Mouse (Mus musculus) ovary, postnatal 14 days (tissue): ENCODE results near the gene Anxa11.
"Not testable (repeated sequence)": the region's sequence is repeated elsewhere in the genome, so short reads cannot be mapped to it uniquely, and the experiment has no call there.

ENCODE experiments used
- DNase-seq: peaks from one replicate; pipeline ENCODE4 v3.0.0; 2022; ENCODE audit warnings: low spot score

The Anxa11 gene

GRCm38 (mm10) chr14:25841579-25841978, 377 bp upstream of the Anxa11 start:
- no peak for DNase-seq

- no peak for DNase-seq
Measured at GRCm38 (mm10) chr14:25842688-25843003, 690 bp downstream of the Anxa11 start.

DNA sequence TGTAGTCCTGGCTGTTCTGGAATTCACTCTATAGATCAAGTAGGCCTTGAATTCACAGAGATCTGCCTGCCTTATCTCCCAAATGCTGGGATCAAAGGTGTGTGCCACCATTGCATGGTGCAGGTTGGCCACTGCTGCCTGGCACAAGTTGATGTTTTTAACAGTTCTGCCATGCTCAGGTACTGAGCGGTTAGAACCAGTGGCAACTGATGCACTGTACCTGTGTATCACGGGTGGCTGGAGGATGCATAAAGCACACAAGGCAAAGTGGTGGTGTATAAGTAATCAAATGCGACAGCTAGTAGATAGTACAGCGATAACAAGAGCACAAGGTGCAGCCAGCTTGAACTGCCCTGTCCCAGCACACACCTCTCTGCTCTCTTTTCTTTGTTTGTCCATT, 2.4 kb downstream of the Anxa11 start:
- DNase-seq = no peak

- DNase-seq = no peak
Measured at GRCm38 (mm10) chr14:25845832-25846383, 4.0 kb downstream of the Anxa11 start.

- no peak for DNase-seq
Measured at GRCm38 (mm10) chr14:25846516-25846915, 4.6 kb downstream of the Anxa11 start.

DNA sequence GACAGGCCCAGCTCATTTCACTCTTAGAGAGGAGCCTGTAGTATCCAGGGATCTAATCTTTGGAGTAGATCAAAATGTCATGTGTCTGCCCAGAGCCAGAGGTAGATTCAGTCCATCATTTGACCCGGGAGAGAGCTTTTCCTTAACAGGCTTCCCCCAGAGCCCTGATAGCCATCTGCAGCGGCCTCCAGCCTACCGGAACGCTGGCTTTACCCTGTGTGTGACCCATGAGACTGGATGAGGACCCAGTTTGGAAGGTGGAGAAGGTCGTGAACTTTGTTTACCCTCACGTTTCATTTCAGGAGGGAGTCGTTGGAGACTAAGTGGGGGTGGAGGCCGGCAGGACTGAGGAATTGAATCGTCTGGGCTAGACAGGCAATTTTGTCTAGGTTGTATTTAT, 5.7 kb downstream of the Anxa11 start:
- DNase-seq = no peak

- no peak for DNase-seq
Measured at GRCm38 (mm10) chr14:25848237-25848636, 6.3 kb downstream of the Anxa11 start.

DNA sequence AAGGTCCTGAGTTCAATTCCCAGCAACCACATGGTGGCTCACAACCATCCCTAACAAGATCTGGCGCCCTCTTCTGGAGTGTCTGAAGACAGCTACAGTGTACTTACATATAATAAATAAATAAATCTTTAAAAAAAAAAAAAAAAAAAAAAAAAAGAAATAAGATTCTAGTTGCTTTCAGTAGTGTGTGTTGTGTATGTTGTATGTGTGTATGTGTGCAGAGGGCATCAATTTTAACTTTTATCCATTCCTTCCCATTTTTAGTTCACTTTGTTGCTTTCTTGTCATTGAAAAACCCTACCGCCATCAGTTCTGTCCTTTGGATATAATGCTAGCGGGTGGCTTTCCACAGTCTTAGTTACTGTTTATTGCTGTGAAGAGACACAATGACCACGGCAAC, 6.8 kb downstream of the Anxa11 start:
- not testable (repeated sequence) for DNase-seq

DNA sequence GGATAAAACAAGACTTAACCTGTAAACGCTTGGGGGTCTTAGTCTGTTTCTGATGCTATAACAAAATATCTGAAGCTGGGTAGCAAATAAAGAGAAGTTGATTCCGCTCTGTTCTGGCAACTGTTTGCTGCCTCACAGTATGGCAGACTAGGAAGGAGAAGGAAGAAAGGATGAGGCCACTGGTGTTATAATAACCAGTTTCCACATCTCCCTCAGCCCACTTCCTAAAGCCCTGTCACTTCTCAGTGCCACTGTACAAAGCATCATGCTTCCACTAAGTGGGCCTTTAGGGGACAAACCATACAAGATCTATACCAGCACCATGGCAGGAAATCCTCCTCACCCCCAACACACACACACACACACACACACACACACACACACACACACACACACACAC, 8.5 kb downstream of the Anxa11 start:
- DNase-seq = no peak

DNA sequence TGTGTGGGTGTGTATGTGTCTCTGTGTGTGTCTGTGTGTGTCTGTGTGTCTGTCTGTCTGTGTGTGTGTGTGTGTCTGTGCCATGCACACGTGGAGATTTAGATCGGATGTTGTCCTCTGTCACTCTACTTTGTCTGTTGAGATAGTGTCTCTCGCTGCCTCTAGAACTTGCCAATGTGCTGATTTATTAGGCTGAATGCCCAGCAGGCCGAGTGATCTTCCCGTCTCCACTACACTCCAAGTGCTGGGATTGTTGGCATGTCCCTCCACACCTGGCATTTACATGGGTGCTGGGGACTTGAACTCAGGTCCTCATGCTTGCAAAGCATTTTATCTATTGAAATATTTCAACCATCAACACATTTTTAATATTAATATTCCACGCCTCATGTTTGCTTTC, 9.2 kb downstream of the Anxa11 start:
- no peak for DNase-seq

GRCm38 (mm10) chr14:25852121-25852561, 10.2 kb downstream of the Anxa11 start:
- no peak for DNase-seq

DNA sequence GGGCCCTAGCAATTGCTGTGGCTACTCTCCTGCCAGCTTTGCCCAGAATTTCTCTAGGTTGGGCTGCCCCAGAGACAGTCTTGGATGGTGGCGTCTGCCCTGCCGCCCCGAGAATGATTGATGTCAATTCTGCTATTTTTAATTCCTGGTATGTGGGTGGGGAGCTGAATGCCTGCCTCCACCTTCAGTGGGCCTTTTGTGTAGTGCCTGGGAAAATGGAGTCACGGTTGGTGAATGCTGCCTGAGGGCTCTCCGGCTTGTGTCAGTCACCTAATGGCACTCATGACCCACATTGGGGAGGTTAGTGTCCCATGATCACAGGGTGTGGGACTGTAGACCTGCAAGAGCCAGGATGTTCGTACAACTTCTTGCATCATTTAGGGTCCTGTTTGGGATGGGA, 11.3 kb downstream of the Anxa11 start:
- no peak for DNase-seq

DNA sequence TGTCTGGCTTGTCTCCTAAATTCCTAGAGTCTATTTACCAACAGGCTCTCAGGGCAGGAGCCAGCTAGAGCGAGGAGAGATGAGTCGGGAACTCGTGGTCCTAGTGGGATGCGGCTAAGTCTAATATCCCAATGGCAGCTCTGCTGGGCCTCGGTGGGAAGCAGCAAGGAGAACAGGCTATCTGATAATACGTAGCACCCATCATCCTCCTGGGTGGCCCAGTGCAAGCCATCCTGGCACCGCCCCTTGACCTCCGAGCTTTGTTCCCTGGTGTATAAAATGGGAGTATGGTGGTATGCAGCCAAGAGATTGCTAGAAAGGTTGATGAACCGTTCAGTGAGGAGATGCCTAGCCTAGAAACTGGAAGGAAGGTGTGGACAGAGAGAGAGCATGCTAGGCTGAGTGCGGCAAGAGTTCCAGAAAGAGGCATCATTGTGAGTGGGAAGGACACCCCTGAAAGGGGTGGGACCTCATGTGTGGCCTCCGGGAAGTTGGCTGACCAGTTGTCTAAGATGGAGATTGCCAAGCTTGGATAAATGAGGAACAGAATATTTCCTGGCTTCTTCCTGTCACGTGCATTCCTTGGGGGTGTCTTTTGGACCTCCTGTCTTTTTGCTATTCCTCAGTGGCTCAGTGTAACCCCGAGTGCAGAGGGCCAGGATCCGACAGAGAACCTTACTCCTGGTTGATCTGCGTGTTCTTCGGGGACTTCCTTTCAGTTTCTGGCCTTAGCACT, 11.9 kb downstream of the Anxa11 start:
- DNase-seq = no peak

GRCm38 (mm10) chr14:25855241-25855885, 13.4 kb downstream of the Anxa11 start:
- no peak for DNase-seq

- no peak for DNase-seq
Measured at GRCm38 (mm10) chr14:25857168-25857621, 15.2 kb downstream of the Anxa11 start.

DNA sequence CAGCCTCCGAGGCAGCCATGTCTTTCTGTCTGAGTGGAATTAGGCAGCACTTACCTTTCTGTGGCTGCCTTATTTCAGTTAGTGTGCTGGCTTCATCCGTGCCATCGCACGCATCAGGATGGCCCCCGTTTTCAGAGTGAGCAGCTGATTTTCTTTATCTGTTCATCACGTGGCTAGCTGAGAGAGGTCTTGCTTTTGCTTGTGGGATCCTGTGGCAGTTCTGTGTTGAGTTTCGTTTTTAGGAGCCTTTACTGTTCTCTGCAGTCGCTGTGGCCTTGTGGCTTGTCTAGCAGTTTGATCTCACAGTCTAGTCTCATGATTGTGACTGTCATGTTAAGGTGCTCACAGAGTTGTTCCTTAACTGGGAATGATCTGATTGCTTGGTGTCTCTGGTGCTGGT, 16.0 kb downstream of the Anxa11 start:
- no peak for DNase-seq

DNA sequence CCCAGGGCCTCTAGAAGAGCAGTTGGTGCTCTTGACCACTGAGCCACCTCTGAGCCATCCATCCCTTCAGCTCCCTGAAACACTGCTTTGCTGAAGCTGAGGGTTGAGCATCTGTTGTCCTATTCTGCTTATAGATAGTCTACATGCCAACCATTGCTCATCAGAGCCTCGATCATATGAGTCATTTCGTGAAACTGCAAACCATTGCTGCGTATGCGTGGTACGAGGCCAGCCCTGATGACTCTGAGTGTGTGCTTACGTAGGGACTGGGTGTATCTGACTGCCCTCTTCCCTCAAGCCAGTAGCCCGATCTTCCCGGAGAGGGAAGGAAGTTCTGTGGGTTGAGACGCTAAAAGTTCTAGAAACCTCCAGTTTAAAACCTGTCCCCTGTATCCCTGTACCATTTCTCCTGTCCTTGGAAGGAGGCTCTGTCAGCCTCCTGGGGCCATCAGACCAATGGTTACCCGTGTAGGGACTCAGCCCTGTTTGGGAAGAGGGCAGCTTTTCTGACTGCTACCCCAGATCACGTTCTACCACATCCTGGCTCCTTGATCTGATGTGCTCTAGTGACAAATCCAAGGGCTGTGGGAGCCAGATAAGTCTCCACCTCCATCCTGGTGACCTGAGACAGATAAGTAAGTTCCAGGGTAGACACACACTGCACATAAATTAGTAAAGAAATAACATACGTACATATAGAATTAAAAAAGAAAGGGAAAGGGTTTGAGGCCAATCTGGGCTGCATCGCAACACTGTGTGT, 20.0 kb downstream of the Anxa11 start:
- no peak for DNase-seq

- DNase-seq = no peak
Measured at GRCm38 (mm10) chr14:25863721-25864120, 21.8 kb downstream of the Anxa11 start.

GRCm38 (mm10) chr14:25865251-25865650, 23.3 kb downstream of the Anxa11 start:
- no peak for DNase-seq

GRCm38 (mm10) chr14:25866384-25866783, 24.4 kb downstream of the Anxa11 start:
- no peak for DNase-seq

GRCm38 (mm10) chr14:25866832-25867231, 24.9 kb downstream of the Anxa11 start:
- DNase-seq = no peak

DNA sequence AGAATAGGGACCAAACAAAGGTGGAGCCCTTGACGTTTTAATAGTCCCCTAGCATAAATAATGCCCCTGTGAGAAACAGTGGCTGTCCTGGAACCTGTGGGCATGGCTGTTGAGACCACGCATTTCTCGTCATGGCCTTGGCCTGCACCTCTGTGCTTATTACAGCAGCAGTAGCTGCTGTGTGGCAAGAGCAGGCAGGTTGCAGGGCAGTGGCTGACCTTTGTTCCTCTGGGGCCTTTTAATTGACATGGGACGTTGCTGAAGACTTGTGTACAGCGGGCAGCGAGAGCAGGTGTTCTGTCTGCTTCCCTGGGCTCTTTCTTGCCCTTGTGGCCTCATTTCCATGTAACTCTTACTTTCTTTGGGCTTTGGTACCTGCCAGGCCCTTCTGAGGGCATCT, 25.9 kb downstream of the Anxa11 start:
- DNase-seq = no peak

DNA sequence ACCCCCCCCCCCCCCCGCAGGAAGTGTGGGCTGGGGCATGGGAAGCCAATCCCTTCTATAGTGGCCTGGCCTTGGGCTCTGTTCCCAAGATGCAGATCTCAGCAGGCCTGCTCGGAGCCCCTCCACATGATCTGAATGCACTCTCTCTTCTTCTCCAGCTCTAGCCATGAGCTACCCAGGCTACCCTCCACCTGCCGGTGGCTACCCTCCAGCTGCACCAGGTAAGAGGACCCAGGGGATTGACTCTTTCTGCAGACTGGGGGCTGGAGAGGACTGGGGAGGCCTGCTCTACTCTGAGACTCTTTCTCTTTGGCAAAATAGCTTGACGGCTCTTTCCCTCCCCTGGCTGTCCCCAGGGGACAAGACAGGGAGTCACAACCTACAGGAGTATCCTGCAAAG, 26.8 kb downstream of the Anxa11 start:
- DNase-seq = no peak
